In genomic region chr2:127143158-127144063, GRCm38 (mm10) we compare ENCODE assay signal across 8 mouse cellular contexts. TPM values are rescaled to one million over a fixed set of nuclear protein-coding genes. Genes with fewer than 3 reads are reported as not detected.
A peak's percentile ranks its signal among the peaks of the same experiment; 100 is the strongest.
DNase-seq lines count a peak whose midpoint lies in the region; ATAC-seq and TF ChIP-seq lines count a peak whose summit lies in the region.

Gene Itpripl1 (minus strand): TSS chr2:127143442.

- peak; percentile 40 for DNase-seq in right cerebral cortex, adult 18-20 months
- DNase-seq in right cerebral cortex, postnatal 36 days (ENCODE audit: low spot score in 2 of 2), result no peak
- peak; percentile 81 for DNase-seq in embryo, embryonic 11 days
- DNase-seq in heart, adult 11 months, result peak; percentile 99
- peak; percentile 96 for DNase-seq in liver
- DNase-seq in splenic B cell, adult 2 months (ENCODE audit: low read depth, low spot score), result peak; percentile 67

- H3K9ac ChIP-seq in intestine, postnatal 0 days (ENCODE audit: low read depth, low read length), result peak within 1 kb of the TSS; percentile 45
- peak within 1 kb of the TSS; percentile 73 for H3K9ac ChIP-seq in midbrain, embryonic 16.5 days (ENCODE audit: low read depth, low read length)

- H3K4me2 ChIP-seq in intestine, postnatal 0 days (replicated peaks; ENCODE audit: low read depth), result peak within 1 kb of the TSS; percentile 77
- peak within 1 kb of the TSS; percentile 98 for H3K4me2 ChIP-seq in midbrain, embryonic 16.5 days (ENCODE audit: low read length)

- peak within 1 kb of the TSS; percentile 51 for H3K4me3 ChIP-seq in intestine, postnatal 0 days (ENCODE audit: low read depth, low read length)
- H3K4me3 ChIP-seq in midbrain, embryonic 16.5 days (ENCODE audit: low read depth, low read length), result peak within 1 kb of the TSS; percentile 46

- H3K27me3 ChIP-seq in intestine, postnatal 0 days (replicated peaks; ENCODE audit: control insufficient read depth, insufficient read depth, low read length), result no peaks in the 10 kb centered on the region
- no peaks in the 10 kb centered on the region for H3K27me3 ChIP-seq in midbrain, embryonic 16.5 days (ENCODE audit: control insufficient read depth, insufficient read depth, low read depth, low read length)
- H3K27me3 ChIP-seq in splenic B cell, adult 2 months (ENCODE audit: control insufficient read depth, insufficient read depth, low read length, poor library complexity, severe bottlenecking), result no peaks in the 10 kb centered on the region

- no peaks in the 10 kb centered on the region for H3K4me1 ChIP-seq in intestine, postnatal 0 days (replicated peaks; ENCODE audit: control insufficient read depth, insufficient read depth, low read length)
- H3K4me1 ChIP-seq in midbrain, embryonic 16.5 days (ENCODE audit: control insufficient read depth, insufficient read depth, low read length), result peaks cover 12% of the 10 kb centered on the region

- ATAC-seq in intestine, postnatal 0 days, result peak; percentile 98
- ATAC-seq in midbrain, embryonic 16.5 days, result peak; percentile 84

- H3K27ac ChIP-seq in intestine, postnatal 0 days (ENCODE audit: low read depth, low read length), result no peak within 1 kb of the TSS
- no peak within 1 kb of the TSS for H3K27ac ChIP-seq in midbrain, embryonic 16.5 days (ENCODE audit: low read length)

- peaks cover 10% of the 10 kb centered on the region; the same call in 1 of the 2 replicates for H3K36me3 ChIP-seq in intestine, postnatal 0 days (ENCODE audit: control insufficient read depth, insufficient read depth)
- no peaks in the 10 kb centered on the region; the same call in 1 of the 2 replicates for H3K36me3 ChIP-seq in midbrain, embryonic 16.5 days (ENCODE audit: control insufficient read depth, insufficient read depth, low read length)
- peaks cover 3% of the 10 kb centered on the region; the same call in 1 of the 2 replicates for H3K36me3 ChIP-seq in splenic B cell, adult 2 months (ENCODE audit: control insufficient read depth, insufficient read depth, low read length, poor library complexity, severe bottlenecking)

- TF ChIP-seq CTCF in intestine, postnatal 0 days (IDR thresholded peaks at IDR 0.05; ENCODE audit: low read depth), result no peak

- WGBS in intestine, postnatal 0 days, result 4% methylated on average over 31 of the region's 31 CpGs
- WGBS in midbrain, embryonic 16.5 days, result 4% methylated on average over 31 of the region's 31 CpGs

- H3K9me3 ChIP-seq in intestine, postnatal 0 days (ENCODE audit: control insufficient read depth), result no peaks in the 10 kb centered on the region
- H3K9me3 ChIP-seq in midbrain, embryonic 16.5 days (replicated peaks; ENCODE audit: control insufficient read depth, low read length, poor library complexity, severe bottlenecking), result no peaks in the 10 kb centered on the region

RNA-seq across cellular contexts. Expression of gene Itpripl1, which starts in this region (rescaled TPM):
- polyA plus RNA-seq in intestine, postnatal 0 days (2015; fragmentation: Nextera tagmentation; extraction: Ambion mirVana), result 21.2 and 22.7 TPM in 2 replicates
- polyA plus RNA-seq in midbrain, embryonic 16.5 days (2015; fragmentation: Nextera tagmentation; extraction: Ambion mirVana), result 8.5 and 9.9 TPM in 2 replicates

Comparison
In these comparisons a context has a peak if more than half of its experiments do, and no peak if none do; other contexts are left out.
1. DNase-seq: peak in right cerebral cortex, adult 18-20 months (single experiment), embryo, embryonic 11 days (single experiment), heart, adult 11 months (single experiment), liver (single experiment) and splenic B cell, adult 2 months (single experiment); none in right cerebral cortex, postnatal 36 days (0 of 2).